Mouse (Mus musculus) E14TG2a.4 (cell line): ENCODE results near the gene Blvrb.
A peak's percentile ranks its signal among the peaks of the same experiment; 100 is the strongest.

Experiments
- H3K27me3 ChIP-seq: 2 replicates; pipeline ENCODE4 v1.6.1; 2014; ENCODE audit warnings: low read length, control low read depth; ENCODE audit not compliant: insufficient read depth
- H3K36me3 ChIP-seq: 2 replicates; pipeline ENCODE4 v1.6.1; 2014; ENCODE audit warnings: low read length, control low read depth; ENCODE audit not compliant: insufficient read depth
- H3K4me1 ChIP-seq: replicated peaks from 2 replicates; pipeline ENCODE4 v1.6.1; 2014; ENCODE audit warnings: low read depth, low read length, control low read depth
- H3K4me3 ChIP-seq: replicated peaks from 2 replicates; pipeline ENCODE4 v1.5.1; 2014; ENCODE audit warnings: mild to moderate bottlenecking, low read length
- H3K9me3 ChIP-seq: 2 replicates; pipeline ENCODE4 v1.6.1; 2014; ENCODE audit warnings: low read length, control low read depth
- CTCF ChIP-seq: conservative IDR thresholded peaks from 2 replicates; pipeline ENCODE4 v1.5.1; 2014; ENCODE audit warnings: low read length
- NANOG ChIP-seq: IDR thresholded peaks from 2 replicates; pipeline ENCODE4 v1.6.1; 2014; ENCODE audit warnings: borderline replicate concordance, low read length, mixed read lengths
- POU5F1 ChIP-seq: IDR thresholded peaks from 2 replicates; pipeline ENCODE4 v1.6.1; 2014; ENCODE audit warnings: low read length, borderline replicate concordance

Gene Blvrb

DNA sequence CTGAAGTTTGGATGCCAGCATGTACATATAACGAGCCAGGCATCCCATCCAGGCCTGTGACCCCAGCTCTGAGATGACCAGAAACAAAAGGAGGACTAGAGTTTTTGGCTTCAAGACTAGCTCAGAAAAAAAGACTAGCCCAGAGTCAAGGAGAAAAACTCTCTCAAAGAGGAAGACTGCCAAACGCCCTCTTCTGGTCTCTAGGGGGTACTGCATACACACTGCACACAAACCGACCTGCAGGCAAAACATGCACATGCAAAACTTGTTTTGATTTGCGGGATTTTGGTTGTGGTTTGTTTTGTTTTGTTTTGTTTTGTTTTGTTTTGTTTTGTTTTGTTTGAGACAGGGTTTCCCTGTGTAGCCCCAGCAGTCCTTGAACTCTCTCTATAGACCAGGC, 7.8 kb upstream of the Blvrb start:
- Histone ChIP-seq H3K4me1 (peaks cover 25% of the 10 kb centered on the region), H3K36me3 (no peaks in the 10 kb centered on the region), H3K9me3 (no peaks in the 10 kb centered on the region), H3K27me3 (peaks cover 5% of the 10 kb centered on the region; the same call in 1 of the 2 replicates), H3K4me3 (no peak overlapping the region)
- no peak for TF ChIP-seq POU5F1
- TF ChIP-seq CTCF: peak; percentile 94

DNA sequence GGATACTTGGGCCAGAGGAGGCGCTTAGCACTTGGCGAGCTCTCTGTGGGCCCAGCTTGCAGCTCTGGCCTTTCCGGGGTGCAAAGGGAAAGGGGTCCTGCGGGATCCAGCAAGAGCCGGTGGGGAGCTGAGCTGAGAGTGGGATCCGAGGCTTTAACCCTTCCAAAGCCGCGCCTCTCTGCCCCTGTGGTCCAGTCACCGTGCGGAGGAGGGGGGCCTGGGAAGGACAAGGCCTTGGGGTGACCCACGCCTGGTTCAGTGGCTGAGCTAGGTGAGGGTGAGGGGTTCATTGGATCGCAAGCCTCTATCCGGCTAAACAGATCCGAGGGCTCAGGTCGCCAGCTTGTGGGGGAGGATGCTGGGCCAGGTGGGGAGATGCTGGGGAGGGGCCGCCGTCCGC, 1.7 kb upstream of the Blvrb start:
- no peaks in the 10 kb centered on the region for H3K36me3 ChIP-seq
- H3K27me3 ChIP-seq: peaks cover 23% of the 10 kb centered on the region
- H3K4me3 ChIP-seq: peak overlapping the region; percentile 80
- peaks cover 46% of the 10 kb centered on the region for H3K4me1 ChIP-seq
- TF ChIP-seq NANOG: no peak
- no peak for TF ChIP-seq CTCF
- no peak for TF ChIP-seq POU5F1
- H3K9me3 ChIP-seq: no peaks in the 10 kb centered on the region

DNA sequence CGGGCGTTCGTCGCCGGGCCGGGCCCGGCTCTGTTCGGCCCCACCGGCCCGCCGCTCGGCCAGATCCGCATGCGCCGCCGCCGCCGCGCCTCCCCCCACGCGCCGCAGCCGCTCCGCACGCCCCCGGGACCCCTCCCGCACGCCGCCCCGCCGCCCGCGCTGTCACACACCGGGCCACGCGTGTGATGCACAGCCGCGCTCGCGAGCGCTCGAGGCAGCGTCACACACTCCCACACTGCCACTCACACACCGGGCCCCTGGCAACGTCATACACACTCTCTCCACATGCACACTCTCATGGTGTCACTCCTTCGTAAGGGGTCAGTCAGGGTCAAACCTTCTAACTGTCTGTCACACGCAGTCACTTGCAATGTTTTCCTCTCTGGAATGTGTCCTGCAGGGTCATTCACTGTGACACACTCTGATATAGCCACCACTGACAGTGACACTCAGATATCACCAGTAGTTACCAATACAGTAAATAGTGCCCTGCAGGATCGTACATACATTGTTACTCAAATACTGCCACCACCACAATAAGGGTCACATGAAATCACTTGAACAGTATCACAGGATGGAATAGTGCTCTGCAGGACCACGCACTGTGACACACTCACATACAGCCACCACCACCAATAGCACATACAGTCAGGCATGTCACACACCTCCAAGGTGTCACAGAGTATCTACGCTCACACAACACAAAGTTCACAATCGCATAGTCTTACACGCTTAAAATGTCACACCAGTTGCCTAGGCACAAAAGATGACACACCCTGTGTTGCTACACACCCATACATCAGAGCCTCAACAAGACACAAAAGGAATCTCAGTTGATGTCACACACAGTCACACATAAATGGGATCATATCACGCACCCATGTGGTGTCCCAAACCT, 1.0 kb upstream of the Blvrb start:
- no peaks in the 10 kb centered on the region for H3K36me3 ChIP-seq
- no peak for TF ChIP-seq POU5F1
- TF ChIP-seq NANOG: no peak
- no peak for TF ChIP-seq CTCF
- no peaks in the 10 kb centered on the region for H3K9me3 ChIP-seq
- H3K27me3 ChIP-seq: peaks cover 23% of the 10 kb centered on the region
- peak overlapping the region; percentile 80 for H3K4me3 ChIP-seq
- H3K4me1 ChIP-seq: peaks cover 46% of the 10 kb centered on the region

DNA sequence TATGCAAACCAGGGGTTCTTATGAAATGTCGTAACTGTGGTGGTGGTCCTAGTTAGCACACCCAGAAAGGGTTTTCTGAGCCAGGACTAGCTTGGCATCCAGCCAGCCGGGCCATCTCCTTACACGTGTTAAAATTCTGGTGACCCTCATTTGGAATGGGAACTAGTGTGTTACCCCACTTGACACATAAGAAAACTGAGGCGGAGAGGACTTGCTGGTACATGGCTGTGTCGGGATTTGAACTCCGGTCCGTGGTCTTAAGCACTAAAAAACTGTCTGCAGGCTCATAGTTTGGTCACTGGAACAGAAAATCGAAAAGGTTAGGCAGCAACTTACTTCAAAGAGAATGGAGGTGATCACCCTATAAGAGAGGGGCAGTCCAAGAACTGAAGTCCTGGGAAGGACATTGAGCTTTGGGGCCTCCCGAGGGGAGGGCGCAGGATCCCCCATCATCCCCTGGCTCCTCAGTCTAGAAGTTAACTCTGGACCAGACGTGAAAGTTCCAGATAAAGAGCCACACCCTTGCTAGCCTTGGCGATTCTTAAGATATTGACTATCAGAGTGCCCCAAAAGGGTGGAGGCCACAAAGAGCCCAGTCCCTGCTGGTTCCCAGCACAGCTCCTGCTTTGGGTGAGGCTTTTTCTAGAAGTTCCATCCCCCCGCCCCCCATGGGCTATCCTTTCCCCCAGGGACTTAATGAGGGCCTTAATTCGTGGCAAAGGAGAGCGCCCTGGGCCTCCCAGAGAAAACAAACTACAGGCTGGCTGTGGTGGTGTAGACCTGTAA, 836 bp downstream of the Blvrb start:
- H3K36me3 ChIP-seq: peaks cover 7% of the 10 kb centered on the region
- peaks cover 23% of the 10 kb centered on the region for H3K27me3 ChIP-seq
- no peak for TF ChIP-seq NANOG
- TF ChIP-seq CTCF: no peak
- TF ChIP-seq POU5F1: no peak
- H3K4me1 ChIP-seq: peaks cover 35% of the 10 kb centered on the region
- H3K4me3 ChIP-seq: peak overlapping the region; percentile 88
- H3K9me3 ChIP-seq: no peaks in the 10 kb centered on the region

DNA sequence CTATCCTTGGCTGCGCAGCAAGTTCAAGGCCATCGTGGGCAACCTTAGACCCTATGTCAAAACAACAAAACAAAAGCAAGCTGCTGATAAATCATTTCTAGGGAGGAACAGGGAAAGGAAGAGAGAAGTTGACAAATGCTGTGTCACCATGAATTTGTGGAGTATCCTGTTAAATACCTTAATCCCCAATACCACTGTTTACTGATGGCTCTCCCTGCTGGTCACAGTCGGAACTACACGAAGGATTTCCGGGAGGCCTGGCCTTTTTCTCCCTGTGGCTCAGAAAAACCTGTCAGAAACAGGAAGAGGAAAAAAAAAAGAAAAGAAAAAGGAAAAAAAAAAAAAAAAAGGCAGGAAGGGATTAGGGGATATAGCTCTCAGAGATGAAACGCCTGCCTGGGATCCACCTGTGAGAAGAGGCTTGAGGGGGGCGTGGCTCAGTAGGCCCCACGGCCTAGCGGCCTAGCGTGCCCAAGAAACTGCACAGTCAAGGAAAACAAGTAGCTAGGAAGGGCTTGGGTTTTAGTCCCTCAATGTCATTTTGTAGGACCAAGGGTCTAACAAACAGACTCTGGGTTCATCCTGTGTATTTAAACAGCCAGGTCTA, 1.6 kb downstream of the Blvrb start:
- TF ChIP-seq NANOG: no peak; the same call in 1 of the 2 replicates
- TF ChIP-seq CTCF: peak; percentile 87
- peak overlapping the region; percentile 88; the same call in 1 of the 2 replicates for H3K4me3 ChIP-seq

DNA sequence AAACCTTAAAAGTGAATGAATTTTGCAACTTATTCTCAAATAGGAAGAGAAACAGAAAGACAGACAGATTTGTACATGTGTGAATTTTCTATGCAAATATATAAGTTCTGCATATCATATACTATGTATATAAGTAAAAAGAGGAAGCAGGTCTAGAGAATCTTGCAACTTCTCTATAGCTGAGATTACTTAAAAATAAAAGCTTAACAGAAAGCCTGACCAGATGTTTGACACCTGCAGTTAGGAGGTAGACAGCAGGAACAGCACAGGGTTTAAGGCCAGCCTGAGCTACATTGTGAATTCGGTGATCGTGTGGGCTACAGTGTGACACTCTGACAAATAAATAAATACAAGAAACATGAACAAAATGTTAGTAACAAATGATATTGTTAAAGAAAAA, 3.6 kb downstream of the Blvrb start:
- Histone ChIP-seq H3K4me3 (no peak overlapping the region), H3K36me3 (peaks cover 7% of the 10 kb centered on the region), H3K27me3 (peaks cover 8% of the 10 kb centered on the region), H3K9me3 (no peaks in the 10 kb centered on the region), H3K4me1 (peaks cover 27% of the 10 kb centered on the region)
- TF ChIP-seq POU5F1 (no peak), CTCF (no peak), NANOG (no peak)

More for the DNA sequence above, 1.6 kb downstream of the Blvrb start:
- H3K27me3 ChIP-seq: peaks cover 21% of the 10 kb centered on the region
- peaks cover 7% of the 10 kb centered on the region for H3K36me3 ChIP-seq
- H3K9me3 ChIP-seq: no peaks in the 10 kb centered on the region
- H3K4me1 ChIP-seq: peaks cover 35% of the 10 kb centered on the region

DNA sequence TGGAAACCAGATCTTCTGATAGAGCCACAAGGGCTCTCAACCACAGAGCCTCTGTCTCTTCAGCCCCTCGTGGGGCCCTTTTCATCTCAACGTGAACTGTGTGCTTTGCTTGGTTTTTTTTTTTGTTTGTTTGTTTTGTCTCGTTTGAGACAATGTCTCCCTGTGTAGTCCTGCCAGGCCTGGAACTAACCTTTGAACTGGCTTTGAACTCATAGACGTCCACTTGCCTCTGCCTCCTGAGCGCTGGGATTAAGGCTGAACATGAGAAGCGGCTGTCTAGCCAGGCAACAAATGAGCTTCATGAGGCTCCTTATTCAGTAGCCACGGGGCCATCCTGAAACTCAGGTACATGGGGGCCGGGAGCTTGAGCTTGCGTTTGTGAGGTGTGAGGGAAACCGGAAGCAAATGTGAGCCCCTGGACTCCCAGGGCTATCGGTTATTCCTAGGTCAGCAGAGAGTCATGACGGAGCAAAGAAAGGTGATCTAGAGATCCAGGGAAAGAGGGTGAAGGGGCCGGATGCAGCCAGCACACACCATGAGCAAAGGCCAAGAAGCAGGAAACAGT, 4.5 kb downstream of the Blvrb start:
- Histone ChIP-seq H3K4me1 (peaks cover 20% of the 10 kb centered on the region), H3K27me3 (no peaks in the 10 kb centered on the region), H3K9me3 (no peaks in the 10 kb centered on the region), H3K4me3 (no peak overlapping the region), H3K36me3 (peaks cover 7% of the 10 kb centered on the region)
- TF ChIP-seq POU5F1 (no peak), CTCF (no peak), NANOG (no peak)

DNA sequence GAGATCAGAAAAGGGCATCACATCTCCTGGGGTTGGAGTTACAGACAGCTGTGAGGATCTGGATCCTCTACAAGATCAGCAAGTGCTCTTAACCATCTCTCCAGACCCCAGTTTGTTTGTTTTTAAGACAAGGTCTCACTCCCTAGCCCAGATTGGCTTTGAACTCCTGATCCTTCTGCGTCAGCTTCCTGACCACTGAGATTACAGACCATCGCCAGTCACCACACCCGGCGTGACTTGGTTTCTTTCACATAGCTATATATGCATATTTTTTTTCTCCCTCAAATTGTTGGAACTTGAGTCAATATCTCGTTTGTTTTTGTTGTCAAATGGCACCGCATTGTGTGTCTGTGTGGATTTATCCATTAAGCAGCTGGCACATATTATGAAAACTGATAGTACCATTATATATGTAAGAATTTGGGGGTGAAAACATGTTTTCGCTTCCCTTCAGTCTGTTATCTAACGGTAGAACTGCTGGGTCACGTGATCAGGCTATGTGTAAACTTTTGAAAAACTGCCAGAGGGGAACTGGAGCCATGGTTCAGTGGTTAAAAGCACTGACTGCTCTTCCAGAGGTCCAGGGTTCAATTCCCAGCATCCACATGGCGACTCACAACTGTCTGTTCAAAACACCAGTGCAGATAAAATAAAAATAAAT, 6.8 kb downstream of the Blvrb start:
- peaks cover 7% of the 10 kb centered on the region for H3K36me3 ChIP-seq
- H3K4me3 ChIP-seq: no peak overlapping the region
- no peak for TF ChIP-seq NANOG
- no peaks in the 10 kb centered on the region for H3K27me3 ChIP-seq
- H3K9me3 ChIP-seq: no peaks in the 10 kb centered on the region
- peaks cover 6% of the 10 kb centered on the region for H3K4me1 ChIP-seq
